Mouse (Mus musculus): ENCODE results near the gene Fam120b. TPM values are rescaled to one million over a fixed set of nuclear protein-coding genes. Genes with fewer than 3 reads are reported as not detected.
A peak's percentile ranks its signal among the peaks of the same experiment; 100 is the strongest.

Fam120b gene
- polyA plus RNA-seq, 1 experiment from 2014 or later, result 11.5 TPM

DNA sequence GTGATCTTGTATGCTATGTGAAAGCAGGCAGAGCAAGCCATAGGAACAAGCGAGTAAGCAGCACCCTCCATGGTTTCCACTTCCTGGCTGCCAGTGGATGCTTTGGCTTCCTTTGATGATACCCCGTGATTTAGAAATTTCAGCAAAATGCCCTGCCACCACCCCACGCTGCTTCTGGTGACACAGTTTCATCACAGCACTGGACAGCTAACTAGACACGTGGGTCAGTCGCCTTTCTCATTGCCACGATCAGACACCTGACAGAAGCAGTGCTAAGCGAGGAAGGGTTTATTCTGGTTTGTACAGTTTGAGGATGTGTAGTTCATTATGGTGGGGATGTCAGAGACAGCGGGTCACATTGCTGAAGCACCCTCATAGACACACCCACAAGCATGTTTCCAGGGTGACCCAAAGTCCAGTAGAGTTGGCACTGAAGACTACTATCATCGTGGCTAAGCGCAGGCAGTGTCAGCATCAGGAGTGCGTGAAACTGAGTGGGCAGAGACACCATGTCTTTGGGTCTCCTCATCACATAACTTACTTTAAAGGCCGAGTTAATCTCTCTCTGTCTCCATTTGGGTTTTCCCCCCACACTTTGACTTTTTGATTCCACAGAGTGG lies 20.7 kb downstream of the Fam120b start:
- H3K4me3 ChIP-seq (ENCODE audit: low read depth, low read length), result no peak overlapping the region
- WGBS, result 93% methylated on average over 12 of the region's 12 CpGs
- no peak for TF ChIP-seq CTCF (IDR thresholded peaks at IDR 0.05; ENCODE audit: low read depth)
- ATAC-seq, result no peak
- H3K9ac ChIP-seq (ENCODE audit: low read depth, low read length), result no peak overlapping the region
- no peaks in the 10 kb centered on the region for H3K4me1 ChIP-seq (replicated peaks; ENCODE audit: control insufficient read depth, insufficient read depth, low read length)
- H3K27ac ChIP-seq (ENCODE audit: low read depth, low read length), result no peak overlapping the region
- H3K27me3 ChIP-seq (replicated peaks; ENCODE audit: control insufficient read depth, insufficient read depth, low read length), result no peaks in the 10 kb centered on the region
- H3K9me3 ChIP-seq (ENCODE audit: control insufficient read depth), result no peaks in the 10 kb centered on the region
- H3K4me2 ChIP-seq (replicated peaks; ENCODE audit: low read depth), result no peak overlapping the region
- peaks cover 81% of the 10 kb centered on the region for H3K36me3 ChIP-seq (ENCODE audit: control insufficient read depth, insufficient read depth)

DNA sequence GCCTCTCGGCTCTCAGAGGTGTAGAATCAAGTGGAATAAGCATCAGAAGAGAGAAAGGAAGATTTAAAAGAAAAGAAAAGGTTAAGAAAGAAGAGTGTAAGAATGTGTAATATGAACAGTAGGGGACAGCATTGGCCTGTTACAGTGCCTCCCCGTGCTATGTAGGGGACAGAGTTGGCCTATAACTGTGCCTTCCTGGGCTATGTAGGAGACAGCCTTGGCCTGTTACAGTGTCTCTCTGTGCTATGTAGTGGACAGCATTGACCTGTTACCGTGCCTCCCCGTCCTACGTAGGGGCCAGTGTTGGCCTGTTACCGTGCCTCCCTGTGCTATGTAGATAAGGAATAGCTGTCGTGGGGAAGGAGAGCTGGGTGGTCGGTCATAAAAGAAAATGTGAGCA lies 23.5 kb downstream of the Fam120b start:
- Histone ChIP-seq H3K9me3 (ENCODE audit: control insufficient read depth) (no peaks in the 10 kb centered on the region), H3K27ac (ENCODE audit: low read depth, low read length) (no peak overlapping the region), H3K4me2 (replicated peaks; ENCODE audit: low read depth) (no peak overlapping the region), H3K36me3 (ENCODE audit: control insufficient read depth, insufficient read depth) (peaks cover 89% of the 10 kb centered on the region), H3K4me3 (ENCODE audit: low read depth, low read length) (no peak overlapping the region), H3K9ac (ENCODE audit: low read depth, low read length) (no peak overlapping the region), H3K4me1 (replicated peaks; ENCODE audit: control insufficient read depth, insufficient read depth, low read length) (no peaks in the 10 kb centered on the region), H3K27me3 (replicated peaks; ENCODE audit: control insufficient read depth, insufficient read depth, low read length) (no peaks in the 10 kb centered on the region)
- ATAC-seq, result no peak
- peak; percentile 54 for TF ChIP-seq CTCF (IDR thresholded peaks at IDR 0.05; ENCODE audit: low read depth)
- WGBS, result 79% methylated on average over 8 of the region's 8 CpGs

DNA sequence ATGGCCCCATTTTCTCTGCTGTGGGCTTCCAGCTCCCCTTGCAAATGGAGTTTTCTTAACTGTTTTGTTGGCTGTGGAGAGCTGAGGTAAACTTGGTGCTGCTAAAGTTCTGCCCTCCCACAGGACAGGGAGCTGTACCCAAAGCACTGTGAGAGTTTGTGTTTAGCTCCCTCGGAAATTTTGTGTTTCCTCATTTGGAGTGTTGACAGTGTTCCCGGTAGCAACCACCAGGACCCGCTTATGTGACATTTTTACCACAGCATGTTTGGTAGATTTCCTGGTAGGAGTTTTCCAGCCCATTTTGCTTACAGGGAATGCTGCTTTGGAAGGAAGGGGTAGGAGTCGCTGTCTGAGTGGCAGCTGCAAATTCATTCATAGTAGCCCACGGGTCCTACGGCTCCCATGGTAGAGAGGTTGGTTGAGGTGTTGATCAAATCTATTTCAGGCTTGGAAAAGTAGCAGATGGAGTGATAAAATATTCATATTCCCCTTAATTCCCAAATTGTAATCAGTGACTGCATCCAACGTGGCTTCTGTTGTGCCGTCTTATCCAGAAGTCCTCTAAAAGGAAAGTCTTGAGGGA lies 24.1 kb downstream of the Fam120b start:
- ATAC-seq, result no peak

DNA sequence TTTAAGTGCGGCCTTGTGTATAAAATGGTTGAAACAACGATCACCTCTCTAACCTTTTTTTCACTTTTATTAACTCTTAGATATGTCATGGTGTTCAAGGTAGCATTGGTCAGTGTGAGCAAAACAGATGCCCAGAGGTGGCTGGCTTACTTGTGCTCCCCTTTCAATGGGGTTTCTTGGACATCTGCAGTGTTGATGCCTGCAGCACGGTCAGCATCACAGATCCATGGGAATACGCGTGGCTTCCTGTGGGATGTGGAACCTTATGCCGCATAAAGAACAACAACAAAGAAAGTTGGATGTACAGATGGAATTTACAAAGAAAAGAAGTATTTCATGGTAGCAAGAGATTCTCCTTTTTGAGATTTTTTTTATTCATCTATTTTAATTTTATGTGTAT lies 25.4 kb downstream of the Fam120b start:
- H3K36me3 ChIP-seq (ENCODE audit: control insufficient read depth, insufficient read depth), result peaks cover 92% of the 10 kb centered on the region
- 96% methylated on average over 6 of the region's 6 CpGs for WGBS
- H3K4me3 ChIP-seq (ENCODE audit: low read depth, low read length), result no peak overlapping the region
- no peak overlapping the region for H3K4me2 ChIP-seq (replicated peaks; ENCODE audit: low read depth)
- no peaks in the 10 kb centered on the region for H3K27me3 ChIP-seq (replicated peaks; ENCODE audit: control insufficient read depth, insufficient read depth, low read length)
- no peak for TF ChIP-seq CTCF (IDR thresholded peaks at IDR 0.05; ENCODE audit: low read depth)
- no peak for ATAC-seq
- no peak overlapping the region for H3K9ac ChIP-seq (ENCODE audit: low read depth, low read length)
- no peaks in the 10 kb centered on the region for H3K4me1 ChIP-seq (replicated peaks; ENCODE audit: control insufficient read depth, insufficient read depth, low read length)
- H3K9me3 ChIP-seq (ENCODE audit: control insufficient read depth), result no peaks in the 10 kb centered on the region
- H3K27ac ChIP-seq (ENCODE audit: low read depth, low read length), result no peak overlapping the region

More for the DNA sequence above, 24.1 kb downstream of the Fam120b start:
- H3K27ac ChIP-seq (ENCODE audit: low read depth, low read length), result no peak overlapping the region
- WGBS, result 94% methylated on average over 8 of the region's 8 CpGs
- no peak overlapping the region for H3K4me3 ChIP-seq (ENCODE audit: low read depth, low read length)
- no peaks in the 10 kb centered on the region for H3K9me3 ChIP-seq (ENCODE audit: control insufficient read depth)
- H3K36me3 ChIP-seq (ENCODE audit: control insufficient read depth, insufficient read depth), result peaks cover 89% of the 10 kb centered on the region
- no peaks in the 10 kb centered on the region for H3K27me3 ChIP-seq (replicated peaks; ENCODE audit: control insufficient read depth, insufficient read depth, low read length)
- no peak for TF ChIP-seq CTCF (IDR thresholded peaks at IDR 0.05; ENCODE audit: low read depth)
- H3K4me1 ChIP-seq (replicated peaks; ENCODE audit: control insufficient read depth, insufficient read depth, low read length), result no peaks in the 10 kb centered on the region
- no peak overlapping the region for H3K9ac ChIP-seq (ENCODE audit: low read depth, low read length)
- no peak overlapping the region for H3K4me2 ChIP-seq (replicated peaks; ENCODE audit: low read depth)

DNA sequence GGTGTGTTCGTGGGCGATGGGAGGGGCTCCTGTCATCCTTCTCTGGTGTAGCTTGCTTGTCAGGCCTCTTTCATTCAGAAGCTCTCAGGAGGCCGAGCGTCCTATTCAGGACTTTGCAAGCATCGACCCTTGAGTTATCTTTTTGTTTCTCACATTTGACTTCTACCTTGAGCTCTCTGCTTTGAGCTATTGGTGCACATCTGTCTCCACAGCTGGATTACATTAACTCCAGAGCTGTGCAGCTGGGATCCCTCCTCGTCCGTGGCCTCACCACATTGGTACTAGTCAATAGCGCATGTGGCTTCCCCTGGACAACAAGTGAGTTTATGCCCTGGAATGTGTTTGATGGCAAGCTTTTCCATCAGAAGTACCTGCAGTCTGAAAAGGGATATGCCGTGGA lies 26.7 kb downstream of the Fam120b start:
- ATAC-seq, result no peak
- H3K36me3 ChIP-seq (ENCODE audit: control insufficient read depth, insufficient read depth), result peaks cover 90% of the 10 kb centered on the region

DNA sequence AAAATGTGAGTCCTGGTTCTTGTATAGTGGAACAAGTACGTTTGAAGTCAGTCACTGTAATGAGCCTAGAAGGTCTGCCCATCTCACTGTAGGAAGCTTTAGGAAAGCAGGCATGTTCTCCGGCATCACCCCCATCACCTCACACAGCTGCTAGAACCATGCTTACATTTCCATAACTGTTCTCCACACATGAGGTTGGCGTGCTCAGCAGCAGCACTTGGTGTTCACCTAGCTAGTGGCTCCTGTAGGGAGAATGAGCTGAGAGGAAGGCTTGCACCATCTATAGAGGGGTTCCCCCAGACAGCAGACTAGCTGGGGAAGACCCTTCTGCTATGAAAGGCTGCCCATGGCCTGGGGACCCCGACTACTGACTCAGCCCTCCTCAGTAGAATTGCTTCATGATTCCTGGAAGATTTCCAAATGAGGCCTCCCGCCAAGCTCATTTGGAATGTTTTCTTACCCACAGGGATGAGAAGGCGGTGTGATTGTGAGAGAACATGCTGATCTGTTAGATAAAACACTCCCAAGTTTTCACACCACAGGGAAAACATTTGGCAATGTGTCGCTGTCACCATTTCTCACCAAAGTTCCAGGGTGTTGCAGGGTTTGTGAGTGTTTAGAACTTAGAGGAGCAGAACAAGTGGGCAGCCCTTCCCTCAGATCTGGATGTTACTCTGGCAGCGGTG lies 27.2 kb downstream of the Fam120b start:
- Histone ChIP-seq H3K4me2 (replicated peaks; ENCODE audit: low read depth) (no peak overlapping the region), H3K9ac (ENCODE audit: low read depth, low read length) (no peak overlapping the region), H3K4me3 (ENCODE audit: low read depth, low read length) (no peak overlapping the region), H3K27me3 (replicated peaks; ENCODE audit: control insufficient read depth, insufficient read depth, low read length) (no peaks in the 10 kb centered on the region), H3K9me3 (ENCODE audit: control insufficient read depth) (no peaks in the 10 kb centered on the region), H3K27ac (ENCODE audit: low read depth, low read length) (no peak overlapping the region), H3K36me3 (ENCODE audit: control insufficient read depth, insufficient read depth) (peaks cover 90% of the 10 kb centered on the region), H3K4me1 (replicated peaks; ENCODE audit: control insufficient read depth, insufficient read depth, low read length) (no peaks in the 10 kb centered on the region)
- TF ChIP-seq CTCF (IDR thresholded peaks at IDR 0.05; ENCODE audit: low read depth), result no peak
- ATAC-seq, result no peak
- WGBS, result 69% methylated on average over 8 of the region's 8 CpGs

More for the DNA sequence above, 26.7 kb downstream of the Fam120b start:
- no peak overlapping the region for H3K27ac ChIP-seq (ENCODE audit: low read depth, low read length)
- H3K9ac ChIP-seq (ENCODE audit: low read depth, low read length), result no peak overlapping the region
- 92% methylated on average over 9 of the region's 9 CpGs for WGBS
- no peaks in the 10 kb centered on the region for H3K27me3 ChIP-seq (replicated peaks; ENCODE audit: control insufficient read depth, insufficient read depth, low read length)
- H3K4me3 ChIP-seq (ENCODE audit: low read depth, low read length), result no peak overlapping the region
- no peak for TF ChIP-seq CTCF (IDR thresholded peaks at IDR 0.05; ENCODE audit: low read depth)
- no peaks in the 10 kb centered on the region for H3K9me3 ChIP-seq (ENCODE audit: control insufficient read depth)
- H3K4me2 ChIP-seq (replicated peaks; ENCODE audit: low read depth), result no peak overlapping the region
- no peaks in the 10 kb centered on the region for H3K4me1 ChIP-seq (replicated peaks; ENCODE audit: control insufficient read depth, insufficient read depth, low read length)
